Mouse (Mus musculus) layer of hippocampus, postnatal 10 days (tissue): ENCODE measurements at regions not wholly inside any gene's neighbourhood (a gene's known extent, or its start where the extent isn't known, plus 50 kb on each side); places are given as distances from the start of the nearest gene placed in this dataset.
A peak's percentile ranks its signal among the peaks of the same experiment; 100 is the strongest.

ENCODE experiments used
- DNase-seq, 2 experiments: peaks; one replicate each; pipeline ENCODE4 v3.0.0; 2021; ENCODE audit warnings: low spot score in 2 of 2

DNA sequence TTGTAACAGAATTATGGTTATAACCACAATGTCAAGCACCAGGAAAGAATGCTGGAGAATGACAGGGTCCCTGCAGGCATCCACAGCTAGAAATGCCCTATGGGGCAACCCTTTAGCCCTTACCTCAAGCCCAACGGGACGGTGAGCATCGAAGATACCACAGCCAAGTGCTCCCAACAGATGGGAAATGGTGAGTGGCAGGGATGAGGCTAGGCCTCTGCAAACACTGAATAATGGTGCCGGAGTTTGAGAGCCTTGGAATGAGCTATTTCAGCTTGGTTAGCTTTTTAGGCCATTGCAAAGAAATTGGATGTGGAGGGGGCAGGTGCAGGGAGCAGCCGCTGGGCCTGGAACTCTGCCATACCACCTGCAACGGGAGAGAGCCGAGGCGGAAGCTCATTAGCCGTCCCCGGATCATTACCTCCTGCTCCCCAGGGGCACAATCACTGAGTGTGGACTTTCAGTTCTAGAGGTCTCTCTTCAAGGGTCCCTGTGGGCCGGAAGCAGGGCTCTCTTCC, 117.9 kb downstream of the Usp31 start:
- DNase-seq = peak; percentile 40 to 44

DNA sequence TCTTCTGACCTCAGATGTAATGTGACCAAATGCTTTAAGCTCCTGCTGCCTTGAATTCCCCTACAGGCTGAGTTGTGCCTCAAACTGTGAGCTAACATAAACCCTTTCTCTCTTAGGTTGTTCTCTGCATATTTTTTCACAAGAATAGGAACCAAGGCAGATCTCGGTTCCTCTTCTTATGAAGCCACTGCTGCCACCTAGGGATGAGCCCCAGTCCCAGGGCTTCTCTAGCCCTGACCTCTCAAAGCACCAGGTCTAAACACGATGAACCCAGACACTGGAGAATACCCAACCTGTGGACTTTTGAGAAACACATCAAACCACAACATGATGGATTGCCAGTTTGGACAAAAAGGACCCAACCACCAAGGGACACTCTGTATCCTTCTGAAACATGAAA, 119.3 kb downstream of the Usp31 start:
- no peak for DNase-seq

DNA sequence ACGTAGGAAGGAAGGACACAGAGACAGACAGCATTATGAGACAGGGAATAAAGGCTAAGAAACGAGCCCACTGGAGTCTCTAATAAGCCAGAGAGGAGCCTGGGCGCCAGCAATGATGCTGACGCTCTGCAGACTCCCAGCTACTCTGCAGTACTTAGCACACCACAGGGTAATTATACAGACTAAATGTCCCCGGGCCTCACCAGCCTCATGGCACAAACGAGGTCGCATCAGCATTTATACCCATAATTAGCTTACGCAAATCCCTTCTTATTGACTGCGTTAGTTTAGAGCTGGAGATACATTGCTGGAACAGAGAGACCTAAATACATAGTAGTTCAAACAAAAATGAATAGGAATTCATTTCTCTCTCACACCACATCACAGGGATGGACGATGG, 121.3 kb downstream of the Usp31 start:
- DNase-seq = no peak

DNA sequence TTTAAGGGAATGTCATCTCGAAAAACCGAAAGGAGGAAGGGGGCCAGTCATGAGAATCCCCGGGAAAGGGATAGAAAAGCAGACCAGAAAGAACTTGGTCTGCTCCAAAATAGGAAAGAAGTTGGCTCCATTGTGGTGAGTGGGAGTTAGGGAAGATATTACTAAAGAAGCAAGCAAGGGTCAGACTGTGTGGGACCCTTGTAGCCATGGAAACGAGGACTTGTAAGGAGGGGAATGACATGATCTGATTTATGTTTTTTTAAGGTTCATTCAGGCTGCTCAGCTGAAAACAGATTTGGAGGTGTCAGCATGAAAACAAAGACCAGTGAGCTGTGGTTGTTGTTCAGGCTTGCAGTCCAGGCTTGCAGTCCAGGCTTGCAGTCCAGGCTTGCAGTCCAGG, 127.6 kb downstream of the Usp31 start:
- DNase-seq = no peak

DNA sequence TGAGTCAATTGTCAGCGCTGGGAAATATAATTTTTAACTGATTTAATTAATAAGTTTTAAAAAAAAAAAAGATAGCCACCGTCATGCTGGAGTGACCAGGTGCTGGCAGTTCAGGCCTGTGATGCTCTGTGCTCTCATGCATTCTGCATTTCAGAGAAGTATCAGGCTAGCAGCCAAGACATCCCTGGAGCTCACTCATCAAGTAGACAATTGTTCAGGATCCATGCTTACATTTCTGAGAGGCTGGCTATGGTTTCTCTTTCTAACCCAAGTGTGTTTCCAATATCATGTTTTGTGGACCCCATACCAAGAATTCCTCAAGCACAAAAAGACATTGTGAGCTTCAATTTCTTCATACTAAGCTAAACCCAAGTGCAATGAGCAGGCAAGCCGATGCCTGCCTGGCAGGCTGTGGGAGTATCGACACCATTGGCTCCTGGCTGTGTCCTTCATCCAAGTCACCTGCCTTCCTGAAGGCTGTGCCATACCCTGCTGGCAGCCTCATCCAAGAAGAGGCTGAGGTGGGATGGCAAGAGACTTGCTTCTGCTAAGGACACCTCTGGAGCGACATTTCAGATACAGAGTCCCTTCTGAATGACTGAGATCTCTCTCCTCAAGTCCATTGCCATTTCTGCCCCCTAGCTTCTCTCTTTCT, 134.2 kb downstream of the Usp31 start:
- DNase-seq = no peak

DNA sequence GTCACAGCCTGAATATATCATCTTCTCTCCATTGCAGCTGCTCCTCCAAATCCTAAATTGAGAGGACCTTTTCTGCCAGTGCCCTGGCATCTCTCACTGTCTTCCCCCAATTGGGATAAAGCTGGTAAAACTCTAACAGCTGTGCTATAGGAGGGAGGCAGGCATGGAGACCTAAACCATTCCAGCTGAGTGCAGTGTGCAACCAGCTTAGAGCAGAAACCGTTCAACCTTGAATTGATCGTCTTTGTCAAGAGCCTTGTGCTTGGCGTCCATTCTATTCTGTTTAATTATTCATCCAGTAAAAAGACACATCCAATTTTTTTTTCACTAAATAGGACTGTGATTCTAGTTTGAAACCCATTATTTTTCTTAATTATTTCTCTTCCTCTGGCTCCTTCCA, 135.3 kb downstream of the Usp31 start:
- no peak for DNase-seq

DNA sequence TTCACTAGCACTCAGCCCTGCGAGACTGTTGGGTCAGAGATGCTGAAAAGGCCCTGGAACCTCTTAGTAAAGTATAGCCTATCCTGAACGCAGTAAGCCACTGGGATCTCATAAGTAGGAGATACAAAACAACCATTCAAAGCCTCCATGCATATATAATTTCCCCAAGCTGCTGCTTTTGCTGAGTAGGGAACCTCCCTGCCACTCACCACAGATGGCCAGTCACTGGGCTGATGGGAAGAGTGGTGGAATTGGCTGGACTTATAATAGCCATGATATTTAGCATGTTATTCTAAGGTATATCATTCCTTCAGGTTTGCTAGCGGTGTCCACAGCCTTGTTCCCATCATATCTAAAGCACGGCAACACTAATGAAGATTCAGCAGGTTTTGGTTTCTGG, 135.8 kb downstream of the Usp31 start:
- no peak for DNase-seq

DNA sequence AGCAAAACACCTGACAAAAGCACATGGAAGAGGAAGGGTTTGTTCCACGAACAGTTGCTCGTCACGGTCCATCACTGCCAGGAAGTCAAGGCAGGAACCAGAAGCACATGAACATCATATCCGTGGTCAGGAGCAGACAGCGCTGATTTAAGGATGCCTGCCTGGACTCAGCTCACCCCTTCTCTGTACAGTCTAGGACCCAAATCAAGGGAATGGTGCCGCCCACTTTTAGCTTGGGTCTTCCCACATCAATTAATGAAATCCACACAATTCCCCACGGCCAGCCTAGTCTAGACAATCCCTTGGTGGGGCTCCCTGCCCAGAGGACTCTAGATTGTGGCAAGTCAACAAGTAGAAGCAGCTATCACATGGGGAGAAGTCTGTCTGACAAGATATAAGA, 137.8 kb downstream of the Usp31 start:
- DNase-seq = no peak

DNA sequence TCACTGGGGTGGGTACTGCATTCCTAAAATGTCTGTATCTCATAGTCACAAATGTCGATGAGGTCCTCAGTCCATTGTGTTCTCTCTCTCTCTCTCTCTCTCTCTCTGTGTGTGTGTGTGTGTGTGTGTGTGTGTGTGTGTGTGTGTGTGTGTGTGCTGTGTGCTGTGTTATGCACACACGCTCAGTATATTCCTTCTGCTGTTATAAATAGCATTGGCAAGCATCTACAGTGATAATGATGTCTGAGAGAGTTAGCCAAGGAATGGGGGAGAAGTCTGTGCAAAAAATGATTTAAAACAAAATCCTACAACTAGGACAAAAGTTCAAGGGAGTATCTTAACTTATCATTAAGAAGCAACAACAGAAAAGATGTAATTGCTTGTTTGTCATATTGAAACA, 139.0 kb downstream of the Usp31 start:
- DNase-seq = no peak

DNA sequence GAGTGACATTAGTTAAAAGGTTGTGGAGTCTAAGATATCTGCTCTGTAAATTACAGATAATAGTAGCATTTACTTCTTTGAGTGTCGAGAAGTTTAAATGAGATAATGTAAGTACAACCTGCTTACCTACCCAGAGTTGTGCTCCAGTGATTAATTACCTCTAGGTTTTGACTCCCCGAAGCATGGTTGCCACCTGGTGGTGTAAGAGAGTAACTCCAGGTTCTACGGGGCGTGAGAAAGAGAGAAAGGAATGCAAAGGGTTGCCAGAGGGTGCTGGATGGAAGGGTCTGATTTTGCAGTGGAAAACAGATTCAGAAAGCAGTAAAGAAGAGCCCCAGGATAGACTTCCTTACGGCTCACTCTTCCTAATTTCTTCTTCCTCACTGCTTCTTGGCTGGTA, 143.5 kb downstream of the Usp31 start:
- peak; percentile 44 to 64 for DNase-seq

DNA sequence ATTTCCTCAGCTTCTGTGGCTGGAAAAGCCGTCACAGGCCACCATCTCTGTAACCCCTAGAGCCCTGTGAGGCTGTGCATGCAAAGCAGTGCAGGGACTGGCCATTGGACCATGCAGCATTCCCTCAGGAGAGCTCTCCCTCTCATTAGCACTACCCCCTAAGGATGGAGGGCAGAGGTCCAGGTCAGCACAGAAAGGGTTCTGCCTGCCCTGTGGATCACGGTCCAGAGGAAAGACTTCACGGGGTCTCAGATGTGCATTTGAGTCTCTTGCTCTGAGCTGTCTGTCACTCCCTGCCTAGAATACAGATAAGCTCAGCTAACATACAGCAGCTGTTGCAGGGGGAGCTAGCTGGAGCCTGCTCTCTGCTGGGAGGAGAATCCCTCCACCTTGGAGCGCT, 151.6 kb downstream of the Usp31 start:
- DNase-seq = peak in 1 of 2 experiments; percentile 8
